In the genomic region with DNA sequence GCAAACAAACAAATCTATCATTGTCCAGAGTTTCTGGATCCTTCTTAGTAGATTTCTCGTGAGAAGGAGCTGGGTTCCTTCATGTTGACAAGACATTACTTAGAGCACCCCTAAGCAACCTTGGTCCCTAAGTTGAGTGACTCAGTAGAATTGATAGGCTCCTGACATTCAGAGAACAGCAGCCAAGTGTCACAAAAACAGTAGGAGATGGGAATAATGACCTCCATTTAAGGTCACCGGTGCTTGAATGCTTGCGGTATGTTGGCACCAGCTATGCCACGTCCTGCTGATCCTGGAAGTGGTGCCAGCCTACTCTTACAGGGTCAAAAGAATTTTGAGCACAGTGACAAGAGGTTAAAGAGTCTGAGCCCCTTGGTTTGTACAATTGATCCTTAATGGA, we compare ENCODE assay signal across 18 mouse cellular contexts.
DNase-seq lines count a peak whose midpoint lies in the region; ATAC-seq and TF ChIP-seq lines count a peak whose summit lies in the region.
"Had no signal": no experiment of that assay in that cellular context is flagged by ENCODE, and none has a peak within 500 bp of the region (broad histone marks: within the 10 kb centered on the region; RNA-seq: fewer than 3 reads in every experiment).

No protein-coding gene starts in this region.

- 0 out of 2 replicates have a peak, but pooled peaks cover 2% of the 10 kb centered on the region for H3K36me3 ChIP-seq in embryonic facial prominence, embryonic 10.5 days (replicated peaks)
- H3K36me3 ChIP-seq: embryonic facial prominence, embryonic 13.5 days; forebrain, embryonic 12.5 days; heart, embryonic 12.5 days; intestine, embryonic 15.5 days had no signal

- H3K27ac ChIP-seq in embryonic facial prominence, embryonic 10.5 days (replicated peaks), result no peak overlapping the region
- H3K27ac ChIP-seq: embryonic facial prominence, embryonic 13.5 days; forebrain, embryonic 12.5 days; heart, adult 2 months; hindbrain, embryonic 10.5 days; hindbrain, embryonic 14.5 days; intestine, embryonic 15.5 days had no signal

- TF ChIP-seq CTCF in Patski (IDR thresholded peaks at IDR 0.05), result no peak

- 82% methylated on average over 4 of the region's 4 CpGs for WGBS in embryonic facial prominence, embryonic 10.5 days

- no peaks in the 10 kb centered on the region for H3K27me3 ChIP-seq in Patski
- no peaks in the 10 kb centered on the region for H3K27me3 ChIP-seq in embryonic facial prominence, embryonic 10.5 days (replicated peaks; ENCODE audit: low read depth, poor library complexity, severe bottlenecking)
- H3K27me3 ChIP-seq: forebrain, embryonic 12.5 days; heart, embryonic 12.5 days; intestine, embryonic 15.5 days had no signal

- H3K9me3 ChIP-seq in embryonic facial prominence, embryonic 10.5 days, result no peaks in the 10 kb centered on the region
- H3K9me3 ChIP-seq: embryonic facial prominence, embryonic 13.5 days; forebrain, embryonic 12.5 days; heart, embryonic 12.5 days; hindbrain, embryonic 10.5 days; intestine, embryonic 15.5 days had no signal

- peak; percentile 51 for ATAC-seq in Patski
- ATAC-seq: forebrain, embryonic 16.5 days; intestine, embryonic 15.5 days had no signal

- CTCF ChIA-PET in Patski (lab: Charles Lee), result interaction anchor here (0.8 to 1.6 kb wide), 2 partner anchors 30 to 83 kb away, joined by 3 to 4 read pairs; no protein-coding TSS in a partner anchor

- peaks cover 27% of the 10 kb centered on the region for H3K4me1 ChIP-seq in embryonic facial prominence, embryonic 10.5 days
- H3K4me1 ChIP-seq: intestine, embryonic 15.5 days had no signal

- peak; percentile 20 for DNase-seq in adrenal gland, adult 8-10 months
- DNase-seq in adrenal gland, postnatal 4 days (ENCODE audit: low spot score in 2 of 2), result no peak
- DNase-seq in cerebellum, postnatal 14 days, result peak; percentile 39 to 55
- no peak for DNase-seq in cerebellum, postnatal 4 days (ENCODE audit: low spot score in 2 of 2)
- DNase-seq in lung, postnatal 25 days (ENCODE audit: low spot score), result peak; percentile 35
- no peak for DNase-seq in lung, postnatal 4 days
- DNase-seq in Patski (ENCODE audit: low read depth, low spot score), result no peak
- DNase-seq in embryonic facial prominence, embryonic 10.5 days (ENCODE audit: low spot score), result no peak
- DNase-seq: gastrocnemius, postnatal 10 days; heart, adult 2 months; kidney, adult 18-20 months had no signal

- H3K4me3 ChIP-seq in embryonic facial prominence, embryonic 10.5 days, result no peak overlapping the region
- H3K4me3 ChIP-seq: embryonic facial prominence, embryonic 13.5 days; forebrain, embryonic 12.5 days; heart, adult 2 months; heart, embryonic 12.5 days; hindbrain, embryonic 10.5 days; intestine, embryonic 15.5 days had no signal

- in situ Hi-C loops in Patski (cut with MboI; ENCODE audit: low pct_unique_long_range_greater_than_20kb), result no loop called here

- POLR2A ChIA-PET in Patski (lab: Charles Lee), result interaction anchor here (0.6 kb wide), 1 partner anchor 45 kb away, joined by 4 read pairs; no protein-coding TSS in a partner anchor

Comparison
In these comparisons a context has a peak if more than half of its experiments do, and no peak if none do; other contexts are left out.
1. DNase-seq: peak in adrenal gland, adult 8-10 months (single experiment), cerebellum, postnatal 14 days (2 of 2) and lung, postnatal 25 days (single experiment); none in adrenal gland, postnatal 4 days (0 of 2), cerebellum, postnatal 4 days (0 of 2), lung, postnatal 4 days (0 of 2), Patski (single experiment) and embryonic facial prominence, embryonic 10.5 days (single experiment).